Mouse (Mus musculus): ENCODE results near the gene Asb15. TPM values are rescaled to one million over a fixed set of nuclear protein-coding genes. Genes with fewer than 3 reads are reported as not detected.

Gene Asb15
- polyA plus RNA-seq (2014; fragmentation: Nextera tagmentation; extraction: Ambion mirVana): 0.12 TPM in 1 of 2 replicates, not detected in the other

- Histone ChIP-seq H3K36me3 (replicated peaks; ENCODE audit: control insufficient read depth, insufficient read depth) (peaks cover 5% of the 10 kb centered on the region; the same call in 1 of the 2 replicates), H3K4me2 (replicated peaks) (peak within 1 kb of the TSS; percentile 63), H3K4me3 (replicated peaks; ENCODE audit: low read length) (peak within 1 kb of the TSS; percentile 85), H3K9me3 (ENCODE audit: control insufficient read depth, low read length) (no peaks in the 10 kb centered on the region), H3K27me3 (ENCODE audit: control insufficient read depth, insufficient read depth, low read length) (no peaks in the 10 kb centered on the region), H3K9ac (peak within 1 kb of the TSS; percentile 80), H3K4me1 (replicated peaks; ENCODE audit: control insufficient read depth, insufficient read depth, low read length) (peaks cover 16% of the 10 kb centered on the region), H3K27ac (peak within 1 kb of the TSS; percentile 57; the same call in 1 of the 2 replicates)
- ATAC-seq (ENCODE audit: low FRiP score): no peak
- DNase-seq (ENCODE audit: low spot score): no peak
- WGBS: 59% methylated on average over 2 of the region's 2 CpGs
Measured at GRCm38 (mm10) chr6:24528064-24528243, at the start of gene Asb15. Asb15 (plus strand) TSS chr6:24528144.

GRCm38 (mm10) chr6:24486530-24486929 lies 41.4 kb upstream of the Asb15 start:
- H3K9ac ChIP-seq: no peak overlapping the region

GRCm38 (mm10) chr6:24490341-24490740 lies 37.6 kb upstream of the Asb15 start:
- no peak overlapping the region for H3K4me2 ChIP-seq (replicated peaks)
- H3K27me3 ChIP-seq (ENCODE audit: control insufficient read depth, insufficient read depth, low read length): no peaks in the 10 kb centered on the region
- no peaks in the 10 kb centered on the region for H3K9me3 ChIP-seq (ENCODE audit: control insufficient read depth, low read length)
- no peak overlapping the region for H3K27ac ChIP-seq
- DNase-seq (ENCODE audit: low spot score) (peak; percentile 61), ATAC-seq (ENCODE audit: low FRiP score) (no peak)
- H3K4me3 ChIP-seq (replicated peaks; ENCODE audit: low read length): no peak overlapping the region
- H3K36me3 ChIP-seq (replicated peaks; ENCODE audit: control insufficient read depth, insufficient read depth): no peaks in the 10 kb centered on the region
- H3K9ac ChIP-seq: no peak overlapping the region
- WGBS: 5% methylated on average over 1 of the region's 1 CpGs
- no peaks in the 10 kb centered on the region for H3K4me1 ChIP-seq (replicated peaks; ENCODE audit: control insufficient read depth, insufficient read depth, low read length)

More at GRCm38 (mm10) chr6:24486530-24486929, 41.4 kb upstream of the Asb15 start:
- Histone ChIP-seq H3K27ac (no peak overlapping the region), H3K9me3 (ENCODE audit: control insufficient read depth, low read length) (no peaks in the 10 kb centered on the region), H3K27me3 (ENCODE audit: control insufficient read depth, insufficient read depth, low read length) (no peaks in the 10 kb centered on the region), H3K4me1 (replicated peaks; ENCODE audit: control insufficient read depth, insufficient read depth, low read length) (no peaks in the 10 kb centered on the region), H3K4me3 (replicated peaks; ENCODE audit: low read length) (no peak overlapping the region), H3K4me2 (replicated peaks) (no peak overlapping the region), H3K36me3 (replicated peaks; ENCODE audit: control insufficient read depth, insufficient read depth) (no peaks in the 10 kb centered on the region)
- ATAC-seq (ENCODE audit: low FRiP score) (no peak), DNase-seq (ENCODE audit: low spot score) (peak; percentile 10)
- 79% methylated on average over 5 of the region's 5 CpGs for WGBS

- 76% methylated on average over 2 of the region's 2 CpGs for WGBS
- ATAC-seq (ENCODE audit: low FRiP score): no peak
Measured at GRCm38 (mm10) chr6:24504141-24504540, 23.8 kb upstream of the Asb15 start.

GRCm38 (mm10) chr6:24514552-24515284 lies 13.2 kb upstream of the Asb15 start, which contains the start of gene Iqub:
Iqub (minus strand) TSS chr6:24515067.
- ATAC-seq (ENCODE audit: low FRiP score) (peak; percentile 92), DNase-seq (ENCODE audit: low spot score) (peak; percentile 75)
- WGBS: 20% methylated on average over 13 of the region's 13 CpGs
- H3K4me2 ChIP-seq (replicated peaks): peak within 1 kb of the TSS; percentile 26
- H3K27me3 ChIP-seq (ENCODE audit: control insufficient read depth, insufficient read depth, low read length): no peaks in the 10 kb centered on the region
- peaks cover 9% of the 10 kb centered on the region; the same call in 1 of the 2 replicates for H3K4me1 ChIP-seq (replicated peaks; ENCODE audit: control insufficient read depth, insufficient read depth, low read length)
- H3K9me3 ChIP-seq (ENCODE audit: control insufficient read depth, low read length): no peaks in the 10 kb centered on the region
- H3K9ac ChIP-seq: peak within 1 kb of the TSS; percentile 8
- peaks cover 21% of the 10 kb centered on the region for H3K36me3 ChIP-seq (replicated peaks; ENCODE audit: control insufficient read depth, insufficient read depth)
- peak within 1 kb of the TSS; percentile 34; the same call in 1 of the 2 replicates for H3K27ac ChIP-seq
- H3K4me3 ChIP-seq (replicated peaks; ENCODE audit: low read length): no peak within 1 kb of the TSS

More at GRCm38 (mm10) chr6:24504141-24504540, 23.8 kb upstream of the Asb15 start:
- DNase-seq (ENCODE audit: low spot score): peak; percentile 36
- H3K36me3 ChIP-seq (replicated peaks; ENCODE audit: control insufficient read depth, insufficient read depth): no peaks in the 10 kb centered on the region
- H3K4me1 ChIP-seq (replicated peaks; ENCODE audit: control insufficient read depth, insufficient read depth, low read length): no peaks in the 10 kb centered on the region
- no peak overlapping the region for H3K9ac ChIP-seq
- H3K27ac ChIP-seq: no peak overlapping the region
- no peak overlapping the region for H3K4me2 ChIP-seq (replicated peaks)
- H3K27me3 ChIP-seq (ENCODE audit: control insufficient read depth, insufficient read depth, low read length): no peaks in the 10 kb centered on the region
- no peaks in the 10 kb centered on the region for H3K9me3 ChIP-seq (ENCODE audit: control insufficient read depth, low read length)
- H3K4me3 ChIP-seq (replicated peaks; ENCODE audit: low read length): no peak overlapping the region

- Histone ChIP-seq H3K27me3 (ENCODE audit: control insufficient read depth, insufficient read depth, low read length) (no peaks in the 10 kb centered on the region), H3K4me2 (replicated peaks) (no peak overlapping the region), H3K27ac (no peak overlapping the region), H3K9me3 (ENCODE audit: control insufficient read depth, low read length) (no peaks in the 10 kb centered on the region), H3K4me1 (replicated peaks; ENCODE audit: control insufficient read depth, insufficient read depth, low read length) (peaks cover 9% of the 10 kb centered on the region; the same call in 1 of the 2 replicates), H3K4me3 (replicated peaks; ENCODE audit: low read length) (no peak overlapping the region), H3K9ac (no peak overlapping the region), H3K36me3 (replicated peaks; ENCODE audit: control insufficient read depth, insufficient read depth) (peaks cover 33% of the 10 kb centered on the region)
- ATAC-seq (ENCODE audit: low FRiP score) (0 out of 2 replicates have a peak, but pooled peaks have one; percentile 61), DNase-seq (ENCODE audit: low spot score) (peak; percentile 79)
- 49% methylated on average over 2 of the region's 2 CpGs for WGBS
Measured at GRCm38 (mm10) chr6:24516197-24516596, 11.7 kb upstream of the Asb15 start.

GRCm38 (mm10) chr6:24525705-24526104 lies 2.2 kb upstream of the Asb15 start:
- Histone ChIP-seq H3K9ac (no peak overlapping the region), H3K27me3 (ENCODE audit: control insufficient read depth, insufficient read depth, low read length) (no peaks in the 10 kb centered on the region), H3K9me3 (ENCODE audit: control insufficient read depth, low read length) (no peaks in the 10 kb centered on the region), H3K4me1 (replicated peaks; ENCODE audit: control insufficient read depth, insufficient read depth, low read length) (peaks cover 16% of the 10 kb centered on the region), H3K4me2 (replicated peaks) (no peak overlapping the region), H3K27ac (no peak overlapping the region), H3K36me3 (replicated peaks; ENCODE audit: control insufficient read depth, insufficient read depth) (peaks cover 23% of the 10 kb centered on the region), H3K4me3 (replicated peaks; ENCODE audit: low read length) (no peak overlapping the region)
- no peak for DNase-seq (ENCODE audit: low spot score)
- no peak for ATAC-seq (ENCODE audit: low FRiP score)
- WGBS: 92% methylated on average over 3 of the region's 3 CpGs

GRCm38 (mm10) chr6:24527155-24528063 lies 535 bp upstream of the Asb15 start, which contains the start of gene Ndufa5:
Ndufa5 (minus strand) TSS chr6:24528013.
- Histone ChIP-seq H3K4me2 (replicated peaks) (peak within 1 kb of the TSS; percentile 63), H3K4me1 (replicated peaks; ENCODE audit: control insufficient read depth, insufficient read depth, low read length) (peaks cover 16% of the 10 kb centered on the region), H3K36me3 (replicated peaks; ENCODE audit: control insufficient read depth, insufficient read depth) (peaks cover 6% of the 10 kb centered on the region; the same call in 1 of the 2 replicates), H3K27me3 (ENCODE audit: control insufficient read depth, insufficient read depth, low read length) (no peaks in the 10 kb centered on the region), H3K4me3 (replicated peaks; ENCODE audit: low read length) (peak within 1 kb of the TSS; percentile 85), H3K27ac (peak within 1 kb of the TSS; percentile 57; the same call in 1 of the 2 replicates), H3K9me3 (ENCODE audit: control insufficient read depth, low read length) (no peaks in the 10 kb centered on the region), H3K9ac (peak within 1 kb of the TSS; percentile 80)
- under 1% methylated on average over 53 of the region's 53 CpGs for WGBS
- peak; percentile 97 for DNase-seq (ENCODE audit: low spot score)
- peak; percentile 98 for ATAC-seq (ENCODE audit: low FRiP score)

- Histone ChIP-seq H3K27ac (no peak overlapping the region), H3K27me3 (ENCODE audit: control insufficient read depth, insufficient read depth, low read length) (no peaks in the 10 kb centered on the region), H3K9ac (peak overlapping the region; percentile 9; the same call in 1 of the 2 replicates), H3K36me3 (replicated peaks; ENCODE audit: control insufficient read depth, insufficient read depth) (no peaks in the 10 kb centered on the region), H3K9me3 (ENCODE audit: control insufficient read depth, low read length) (no peaks in the 10 kb centered on the region), H3K4me1 (replicated peaks; ENCODE audit: control insufficient read depth, insufficient read depth, low read length) (peaks cover 16% of the 10 kb centered on the region), H3K4me2 (replicated peaks) (peak overlapping the region; percentile 38), H3K4me3 (replicated peaks; ENCODE audit: low read length) (no peak overlapping the region)
- peak; percentile 71 for DNase-seq (ENCODE audit: low spot score)
- WGBS: 30% methylated on average over 4 of the region's 4 CpGs
- no peak for ATAC-seq (ENCODE audit: low FRiP score)
Measured at GRCm38 (mm10) chr6:24530166-24530565, 2.2 kb downstream of the Asb15 start.
